Mouse (Mus musculus): Measurements from ENCODE around the gene Klhl36.

GRCm38 (mm10) chr8:119836831-119837230 lies 25.2 kb upstream of the Klhl36 start:
- TF ChIP-seq CTCF (IDR thresholded peaks at IDR 0.05; ENCODE audit: low read depth, low read length) (no peak), EP300 (IDR thresholded peaks at IDR 0.05; ENCODE audit: insufficient read depth, low read depth, low read length) (no peak), POLR2A (IDR thresholded peaks at IDR 0.05; ENCODE audit: insufficient read depth, low read length) (no peak)
